Comparison of ENCODE assay signal across 20 mouse cellular contexts in genomic region chr13:44792361-44792892, GRCm38 (mm10).
DNase-seq lines count a peak whose midpoint lies in the region; ATAC-seq and TF ChIP-seq lines count a peak whose summit lies in the region.
"Had no signal": no experiment of that assay in that cellular context is flagged by ENCODE, and none has a peak within 500 bp of the region (broad histone marks: within the 10 kb centered on the region; RNA-seq: fewer than 3 reads in every experiment).

No protein-coding gene starts in this region.

- H3K27ac ChIP-seq in forebrain, embryonic 15.5 days (replicated peaks), result no peak overlapping the region
- H3K27ac ChIP-seq in forebrain, embryonic 12.5 days, result no peak overlapping the region
- H3K27ac ChIP-seq in forebrain, postnatal 0 days (ENCODE audit: low read depth, low read length), result no peak overlapping the region
- H3K27ac ChIP-seq in forebrain, embryonic 10.5 days, result no peak overlapping the region
- no peak overlapping the region for H3K27ac ChIP-seq in hindbrain, embryonic 13.5 days
- H3K27ac ChIP-seq: embryonic facial prominence, embryonic 13.5 days; embryonic facial prominence, embryonic 15.5 days had no signal

- no peak overlapping the region for H3K4me2 ChIP-seq in forebrain, embryonic 15.5 days (replicated peaks)
- no peak overlapping the region for H3K4me2 ChIP-seq in forebrain, embryonic 12.5 days
- no peak overlapping the region for H3K4me2 ChIP-seq in forebrain, postnatal 0 days (ENCODE audit: low read depth)
- no peak overlapping the region for H3K4me2 ChIP-seq in hindbrain, embryonic 13.5 days
- H3K4me2 ChIP-seq: embryonic facial prominence, embryonic 13.5 days; embryonic facial prominence, embryonic 15.5 days had no signal

- ATAC-seq in forebrain, embryonic 15.5 days (replicated peaks), result peak; percentile 62; the same call in 1 of the 2 replicates
- no peak for ATAC-seq in forebrain, embryonic 12.5 days (ENCODE audit: low FRiP score)
- peak; percentile 34; the same call in 1 of the 2 replicates for ATAC-seq in forebrain, postnatal 0 days
- no peak for ATAC-seq in hindbrain, embryonic 13.5 days (ENCODE audit: low FRiP score)

- H3K4me3 ChIP-seq in forebrain, embryonic 15.5 days, result no peak overlapping the region
- no peak overlapping the region for H3K4me3 ChIP-seq in forebrain, embryonic 12.5 days (replicated peaks)
- no peak overlapping the region for H3K4me3 ChIP-seq in forebrain, postnatal 0 days (ENCODE audit: low read depth, low read length)
- no peak overlapping the region for H3K4me3 ChIP-seq in forebrain, embryonic 10.5 days
- H3K4me3 ChIP-seq in hindbrain, embryonic 13.5 days, result no peak overlapping the region
- H3K4me3 ChIP-seq: embryonic facial prominence, embryonic 13.5 days; embryonic facial prominence, embryonic 15.5 days; erythroblast, embryonic 14.5 days had no signal

- H3K9ac ChIP-seq in forebrain, embryonic 15.5 days (replicated peaks), result no peak overlapping the region
- H3K9ac ChIP-seq in forebrain, embryonic 12.5 days, result no peak overlapping the region
- no peak overlapping the region for H3K9ac ChIP-seq in forebrain, postnatal 0 days
- no peak overlapping the region for H3K9ac ChIP-seq in hindbrain, embryonic 13.5 days
- H3K9ac ChIP-seq: embryonic facial prominence, embryonic 13.5 days; embryonic facial prominence, embryonic 15.5 days had no signal

- no peaks in the 10 kb centered on the region for H3K36me3 ChIP-seq in forebrain, embryonic 15.5 days
- H3K36me3 ChIP-seq in forebrain, embryonic 12.5 days (replicated peaks), result no peaks in the 10 kb centered on the region
- H3K36me3 ChIP-seq in forebrain, postnatal 0 days (ENCODE audit: insufficient read depth), result no peaks in the 10 kb centered on the region
- H3K36me3 ChIP-seq in forebrain, embryonic 10.5 days (replicated peaks), result no peaks in the 10 kb centered on the region
- H3K36me3 ChIP-seq in hindbrain, embryonic 13.5 days, result no peaks in the 10 kb centered on the region
- H3K36me3 ChIP-seq: embryonic facial prominence, embryonic 13.5 days; embryonic facial prominence, embryonic 15.5 days had no signal

- no peak for TF ChIP-seq CTCF in forebrain, postnatal 0 days (IDR thresholded peaks at IDR 0.05; ENCODE audit: low read depth)
- no peak for TF ChIP-seq CTCF in brain, embryonic 14.5 days (IDR thresholded peaks at IDR 0.05; ENCODE audit: borderline replicate concordance, extremely low read depth, insufficient read depth, insufficient read length)

- no peak for DNase-seq in forebrain, postnatal 0 days
- no peak for DNase-seq in forebrain, embryonic 10.5 days (ENCODE audit: extremely low spot score, low spot score)
- DNase-seq in adipocyte (ENCODE audit: low spot score), result peak; percentile 26
- peak; percentile 62 for DNase-seq in brain, embryonic 14.5 days (ENCODE audit: low read depth)
- no peak for DNase-seq in c-Kit-positive CD71-positive TER-119-positive erythroid progenitor cells, embryonic 14.5 days (ENCODE audit: low spot score)
- DNase-seq: adrenal gland, adult 8-10 months; adrenal gland, postnatal 14 days; adrenal gland, postnatal 36 days; cerebellum, adult 11-12 months; cerebellum, adult 2 months; cerebellum, adult 9-11 months; cerebellum, postnatal 14 days; cerebellum, postnatal 36 days; embryo, embryonic 11 days had no signal

- H3K9me3 ChIP-seq in forebrain, embryonic 15.5 days, result no peaks in the 10 kb centered on the region
- no peaks in the 10 kb centered on the region for H3K9me3 ChIP-seq in forebrain, embryonic 12.5 days
- H3K9me3 ChIP-seq in forebrain, postnatal 0 days (ENCODE audit: low read length), result no peaks in the 10 kb centered on the region
- no peaks in the 10 kb centered on the region for H3K9me3 ChIP-seq in forebrain, embryonic 10.5 days
- H3K9me3 ChIP-seq in hindbrain, embryonic 13.5 days, result no peaks in the 10 kb centered on the region
- H3K9me3 ChIP-seq: embryonic facial prominence, embryonic 13.5 days; embryonic facial prominence, embryonic 15.5 days had no signal

- peaks cover 42% of the 10 kb centered on the region for H3K4me1 ChIP-seq in forebrain, embryonic 15.5 days
- H3K4me1 ChIP-seq in forebrain, embryonic 12.5 days, result peaks cover 33% of the 10 kb centered on the region
- H3K4me1 ChIP-seq in forebrain, postnatal 0 days (ENCODE audit: insufficient read depth), result 0 out of 2 replicates have a peak, but pooled peaks cover 3% of the 10 kb centered on the region
- H3K4me1 ChIP-seq in forebrain, embryonic 10.5 days, result peaks cover 83% of the 10 kb centered on the region
- H3K4me1 ChIP-seq in hindbrain, embryonic 13.5 days (replicated peaks), result peaks cover 28% of the 10 kb centered on the region

- TF ChIP-seq POLR2A in brain, embryonic 14.5 days (IDR thresholded peaks at IDR 0.05; ENCODE audit: borderline replicate concordance, extremely low read depth, insufficient read depth, insufficient read length, poor library complexity, severe bottlenecking), result no peak

- 17% methylated on average over 3 of the region's 3 CpGs for WGBS in forebrain, embryonic 15.5 days
- 66% methylated on average over 3 of the region's 3 CpGs for WGBS in forebrain, embryonic 12.5 days
- 19% methylated on average over 3 of the region's 3 CpGs for WGBS in forebrain, postnatal 0 days
- 87% methylated on average over 3 of the region's 3 CpGs for WGBS in forebrain, embryonic 10.5 days
- WGBS in hindbrain, embryonic 13.5 days, result 81% methylated on average over 3 of the region's 3 CpGs

- no peaks in the 10 kb centered on the region for H3K27me3 ChIP-seq in forebrain, embryonic 15.5 days
- peaks cover 3% of the 10 kb centered on the region; the same call in 1 of the 2 replicates for H3K27me3 ChIP-seq in forebrain, embryonic 12.5 days
- no peaks in the 10 kb centered on the region for H3K27me3 ChIP-seq in forebrain, postnatal 0 days (ENCODE audit: insufficient read depth, low read length)
- no peaks in the 10 kb centered on the region for H3K27me3 ChIP-seq in forebrain, embryonic 10.5 days (ENCODE audit: poor library complexity, severe bottlenecking)
- H3K27me3 ChIP-seq in hindbrain, embryonic 13.5 days, result no peaks in the 10 kb centered on the region
- H3K27me3 ChIP-seq: embryonic facial prominence, embryonic 13.5 days; embryonic facial prominence, embryonic 15.5 days had no signal

Comparison
In these comparisons a context has a peak if more than half of its experiments do, and no peak if none do; other contexts are left out.
1. ATAC-seq: peak in forebrain, embryonic 15.5 days (single experiment) and forebrain, postnatal 0 days (single experiment); none in forebrain, embryonic 12.5 days (single experiment) and hindbrain, embryonic 13.5 days (single experiment).
2. DNase-seq: peak in adipocyte (single experiment) and brain, embryonic 14.5 days (single experiment); none in forebrain, postnatal 0 days (single experiment), forebrain, embryonic 10.5 days (single experiment) and c-Kit-positive CD71-positive TER-119-positive erythroid progenitor cells, embryonic 14.5 days (single experiment).